Mouse (Mus musculus) MEL (cell line): ENCODE data around the gene Pde1a. TPM values are rescaled to one million over a fixed set of nuclear protein-coding genes. Genes with fewer than 3 reads are reported as not detected.
"Not testable (repeated sequence)": the region's sequence is repeated elsewhere in the genome, so short reads cannot be mapped to it uniquely, and the experiment has no call there.

Experiments
- DNase-seq: peaks from one replicate; pipeline ENCODE4 v3.0.0; 2011; ENCODE audit warnings: low read depth, low spot score
- H3K27ac ChIP-seq: 2 replicates; pipeline ENCODE4 v1.5.1; 2012; ENCODE audit warnings: low read depth, mild to moderate bottlenecking, control low read depth, low read length, moderate library complexity; ENCODE audit not compliant: control insufficient read depth
- H3K27me3 ChIP-seq, 2 experiments: fragments of 150-350 bp in 1 of 2; sonication (generic) in 1 of 2; 2 replicates each; pipeline ENCODE4 v1.6.1; 2012; ENCODE audit warnings: low read length in 2 of 2, mild to moderate bottlenecking in 2 of 2, improper control_type of control experiment in 1 of 2, moderate library complexity in 1 of 2; ENCODE audit not compliant: insufficient read depth in 2 of 2, control insufficient read depth in 1 of 2
- H3K36me3 ChIP-seq, 2 experiments: 2 replicates each; pipeline ENCODE4 v1.6.1; 2012 to 2014; ENCODE audit warnings: low read length in 2 of 2, improper control_type of control experiment in 1 of 2, inconsistent platforms in 1 of 2, mild to moderate bottlenecking in 1 of 2; ENCODE audit not compliant: insufficient read depth in 2 of 2, control insufficient read depth in 1 of 2
- H3K4me1 ChIP-seq, 2 experiments: fragments of 150-350 bp in 1 of 2; sonication (generic) in 1 of 2; 2 replicates each; pipeline ENCODE4 v1.6.1; 2012; ENCODE audit warnings: low read length in 2 of 2, improper control_type of control experiment in 1 of 2, mild to moderate bottlenecking in 1 of 2; ENCODE audit not compliant: insufficient read depth in 2 of 2, control insufficient read depth in 1 of 2
- H3K4me3 ChIP-seq, 2 experiments: fragments of 150-350 bp in 1 of 2; sonication (generic) in 1 of 2; 2 replicates each; pipeline ENCODE4 v1.5.1; 2012; ENCODE audit warnings: low read depth in 2 of 2, low read length in 2 of 2, mild to moderate bottlenecking in 2 of 2, moderate library complexity in 2 of 2, control low read depth in 1 of 2, improper control_type of control experiment in 1 of 2; ENCODE audit not compliant: control insufficient read depth in 1 of 2, insufficient read depth in 1 of 2
- H3K79me2 ChIP-seq: 2 replicates; pipeline ENCODE4 v1.6.1; 2012; ENCODE audit warnings: mild to moderate bottlenecking, low read length, moderate library complexity; ENCODE audit not compliant: control insufficient read depth, poor library complexity, insufficient read depth
- H3K9ac ChIP-seq: 2 replicates; pipeline ENCODE4 v1.6.1; 2012; ENCODE audit warnings: low read depth, mild to moderate bottlenecking, control low read depth, low read length, moderate library complexity; ENCODE audit not compliant: control insufficient read depth, poor library complexity, severe bottlenecking
- H3K9me3 ChIP-seq: fragments of 150-350 bp; sonication (generic); replicated peaks from 2 replicates; pipeline ENCODE4 v1.6.1; 2012; ENCODE audit warnings: mild to moderate bottlenecking, low read length, improper control_type of control experiment, moderate library complexity; ENCODE audit not compliant: insufficient read depth
- CHD1 ChIP-seq: IDR thresholded peaks from 2 replicates; pipeline ENCODE4 v1.6.1; 2012; ENCODE audit warnings: low read depth, mild to moderate bottlenecking, inconsistent platforms, low read length, improper control_type of control experiment
- CTCF ChIP-seq, 3 experiments: IDR thresholded peaks in 2 of 3; conservative IDR thresholded peaks in 1 of 3; 2 replicates each; pipeline ENCODE4 v1.5.1; 2011 to 2012; ENCODE audit warnings: low read length in 3 of 3, low read depth in 2 of 3, mild to moderate bottlenecking in 2 of 3, improper control_type of control experiment in 1 of 3, inconsistent platforms in 1 of 3, mixed read lengths in 1 of 3, moderate library complexity in 1 of 3; ENCODE audit not compliant: control insufficient read depth in 1 of 3, insufficient read depth in 1 of 3, poor library complexity in 1 of 3, severe bottlenecking in 1 of 3
- E2F4 ChIP-seq: IDR thresholded peaks from 2 replicates; pipeline ENCODE4 v1.6.1; 2011; ENCODE audit warnings: low read depth, low read length, improper control_type of control experiment, borderline replicate concordance
- EP300 ChIP-seq, 2 experiments: IDR thresholded peaks; 2 replicates each; pipeline ENCODE4 v1.6.1; 2011; ENCODE audit warnings: improper control_type of control experiment in 2 of 2, low read length in 2 of 2, low read depth in 1 of 2, mild to moderate bottlenecking in 1 of 2
- HCFC1 ChIP-seq: IDR thresholded peaks from 2 replicates; pipeline ENCODE4 v1.6.1; 2012; ENCODE audit warnings: low read depth, mild to moderate bottlenecking, inconsistent platforms, low read length, improper control_type of control experiment, moderate library complexity
- MAFK ChIP-seq: IDR thresholded peaks from 2 replicates; pipeline ENCODE4 v1.6.1; 2011; ENCODE audit warnings: low read depth, mild to moderate bottlenecking, low read length, improper control_type of control experiment, borderline replicate concordance
- MXI1 ChIP-seq: IDR thresholded peaks from 2 replicates; pipeline ENCODE4 v1.6.1; 2011; ENCODE audit warnings: mild to moderate bottlenecking, low read depth, low read length, improper control_type of control experiment
- NELFE ChIP-seq: IDR thresholded peaks from 2 replicates; pipeline ENCODE4 v1.6.1; 2011; ENCODE audit warnings: low read depth, low read length, improper control_type of control experiment
- RAD21 ChIP-seq: IDR thresholded peaks from 2 replicates; pipeline ENCODE4 v1.6.1; 2011; ENCODE audit warnings: mild to moderate bottlenecking, low read depth, low read length, improper control_type of control experiment
- RCOR1 ChIP-seq: IDR thresholded peaks from 2 replicates; pipeline ENCODE4 v1.6.1; 2012; ENCODE audit warnings: low read depth, mild to moderate bottlenecking, inconsistent platforms, low read length, improper control_type of control experiment
- SMC3 ChIP-seq: IDR thresholded peaks from 2 replicates; pipeline ENCODE4 v1.6.1; 2011; ENCODE audit warnings: low read depth, low read length, improper control_type of control experiment
- USF1 ChIP-seq: IDR thresholded peaks from 2 replicates; pipeline ENCODE4 v1.6.1; 2014; ENCODE audit warnings: low read depth, mild to moderate bottlenecking, inconsistent platforms, low read length, improper control_type of control experiment, moderate library complexity
- USF2 ChIP-seq, 2 experiments: IDR thresholded peaks; 2 replicates each; pipeline ENCODE4 v1.6.1; 2011 to 2012; ENCODE audit warnings: improper control_type of control experiment in 2 of 2, low read length in 2 of 2, borderline replicate concordance in 1 of 2, inconsistent platforms in 1 of 2, low read depth in 1 of 2, mild to moderate bottlenecking in 1 of 2; ENCODE audit not compliant: insufficient read depth in 1 of 2
- ZC3H11A ChIP-seq: IDR thresholded peaks from 2 replicates; pipeline ENCODE4 v1.6.1; 2012; ENCODE audit warnings: low read depth, mild to moderate bottlenecking, inconsistent platforms, low read length, improper control_type of control experiment
- polyA plus RNA-seq, 2 experiments: library from polyadenylated mRNA; stranded (reverse) in 1 of 2; unstranded in 1 of 2; fragments of >175 nt in 1 of 2; fragments of >200 nt in 1 of 2; gene quantifications; 2 replicates each; pipeline versions ENCODE4 v1.2.1 to v1.2.4; 2012; ENCODE audit warnings: low replicate concordance in 2 of 2, low read depth in 1 of 2; ENCODE audit not compliant: insufficient read length in 2 of 2, insufficient read depth in 1 of 2, missing spikeins in 1 of 2
- total RNA-seq: library from RNA; depleted of rRNA; stranded (reverse); fragments of 300-350 nt; gene quantifications from 2 replicates; pipeline ENCODE4 v1.2.3, GENCODE M21; 2012

The Pde1a gene
- total and polyA plus RNA-seq, 3 experiments = not detected

GRCm38 (mm10) chr2:79865275-79865999, 263.8 kb downstream of the Pde1a start:
- DNase-seq = peak; percentile 67
- Histone ChIP-seq H3K4me3 (no peak overlapping the region), H3K9me3 (no peaks in the 10 kb centered on the region), H3K79me2 (no peaks in the 10 kb centered on the region), H3K4me1 (no peaks in the 10 kb centered on the region), H3K27me3 (no peaks in the 10 kb centered on the region; a peak in 1 of 4 replicates), H3K9ac (no peak overlapping the region), H3K36me3 (no peaks in the 10 kb centered on the region), H3K27ac (no peak overlapping the region)
- TF ChIP-seq USF2 (IDR thresholded peaks at IDR 0.05; ENCODE audit: borderline replicate concordance in 1 of 2, insufficient read depth in 1 of 2, low read depth in 1 of 2, low read length in 2 of 2) = no peak
- TF ChIP-seq RAD21 = peak; percentile 95
- no peak for TF ChIP-seq USF1
- TF ChIP-seq HCFC1 = no peak
- no peak for TF ChIP-seq CHD1
- no peak for TF ChIP-seq E2F4
- peak; percentile 22 to 93 (median 78); a peak in 5 of 6 replicates for TF ChIP-seq CTCF (IDR thresholded peaks at IDR 0.05 in 2 of 3, conservative IDR thresholded peaks at IDR 0.05 in 1 of 3; ENCODE audit: control insufficient read depth in 1 of 3, insufficient read depth in 1 of 3, low read depth in 2 of 3, low read length in 3 of 3, poor library complexity in 1 of 3, severe bottlenecking in 1 of 3)
- no peak for TF ChIP-seq NELFE
- TF ChIP-seq MXI1 = no peak
- TF ChIP-seq SMC3 = peak; percentile 88
- peak; percentile 82 for TF ChIP-seq ZC3H11A

- Histone ChIP-seq H3K9ac (no peak overlapping the region), H3K4me3 (no peak overlapping the region), H3K9me3 (no peaks in the 10 kb centered on the region), H3K27ac (no peak overlapping the region), H3K4me1 (no peaks in the 10 kb centered on the region), H3K27me3 (peaks cover 0 to 2% of the 10 kb centered on the region in 2 experiments; a peak in 2 of 4 replicates), H3K79me2 (no peaks in the 10 kb centered on the region), H3K36me3 (no peaks in the 10 kb centered on the region)
- TF ChIP-seq CTCF (IDR thresholded peaks at IDR 0.05 in 2 of 3, conservative IDR thresholded peaks at IDR 0.05 in 1 of 3; ENCODE audit: control insufficient read depth in 1 of 3, insufficient read depth in 1 of 3, low read depth in 2 of 3, low read length in 3 of 3, poor library complexity in 1 of 3, severe bottlenecking in 1 of 3) (no peak), RCOR1 (peak; percentile 17; the same call in 1 of the 2 replicates), MAFK (no peak), EP300 (IDR thresholded peaks at IDR 0.05; ENCODE audit: low read depth in 1 of 2, low read length in 2 of 2) (no peak), HCFC1 (no peak)
- DNase-seq = peak; percentile 13
These were observed 272.4 kb downstream of the Pde1a start for GRCm38 (mm10) chr2:79856874-79857273.

GRCm38 (mm10) chr2:79847396-79847795, 281.9 kb downstream of the Pde1a start:
- H3K4me1 ChIP-seq, H3K27me3 ChIP-seq, H3K4me3 ChIP-seq, DNase-seq, H3K9me3 ChIP-seq, H3K79me2 ChIP-seq, H3K27ac ChIP-seq, H3K36me3 ChIP-seq, H3K9ac ChIP-seq: not testable (repeated sequence)
